Mouse (Mus musculus): Measurements from ENCODE around the gene Aftph. TPM values are rescaled to one million over a fixed set of nuclear protein-coding genes. Genes with fewer than 3 reads are reported as not detected.

Aftph gene
- total and polyA plus RNA-seq, 2 experiments from 2014 or later: 22.8 to 40.6 TPM

DNA sequence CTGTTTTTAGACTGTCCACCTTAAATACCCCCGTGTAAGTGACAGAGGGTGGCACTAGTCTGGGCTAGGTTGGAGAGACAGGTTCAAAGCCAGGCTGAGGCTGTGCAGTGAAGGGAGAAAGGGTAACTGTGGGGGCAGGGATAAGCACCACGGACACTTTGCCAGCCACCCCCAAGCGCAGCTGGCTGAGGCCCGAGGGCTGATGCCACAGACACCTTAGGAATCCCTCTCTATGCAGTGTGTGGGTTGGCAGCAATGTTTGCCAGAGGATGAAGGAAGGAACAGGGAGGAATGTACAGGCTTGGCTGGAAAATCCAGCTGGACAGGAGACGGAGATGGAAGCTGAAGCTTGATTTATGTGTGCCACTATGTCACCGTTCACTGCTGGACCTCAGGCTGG, 68.9 kb downstream of the Aftph start:
- no peak for TF ChIP-seq CTCF (IDR thresholded peaks at IDR 0.05; ENCODE audit: low read depth)
- no peaks in the 10 kb centered on the region for H3K4me1 ChIP-seq (ENCODE audit: insufficient read depth, low read length)
- H3K4me2 ChIP-seq (ENCODE audit: low read depth, low read length): no peak overlapping the region
- H3K27ac ChIP-seq: no peak overlapping the region
- H3K4me3 ChIP-seq (ENCODE audit: low read length): no peak overlapping the region
- H3K9me3 ChIP-seq (ENCODE audit: low read length): no peaks in the 10 kb centered on the region
- 84% methylated on average over 6 of the region's 6 CpGs for WGBS
- ATAC-seq (no peak), DNase-seq (ENCODE audit: low spot score) (no peak)
- H3K36me3 ChIP-seq (ENCODE audit: insufficient read depth, low read length): no peaks in the 10 kb centered on the region
- no peaks in the 10 kb centered on the region for H3K27me3 ChIP-seq (ENCODE audit: insufficient read depth, low read length)
- H3K9ac ChIP-seq (replicated peaks; ENCODE audit: low read length): no peak overlapping the region

DNA sequence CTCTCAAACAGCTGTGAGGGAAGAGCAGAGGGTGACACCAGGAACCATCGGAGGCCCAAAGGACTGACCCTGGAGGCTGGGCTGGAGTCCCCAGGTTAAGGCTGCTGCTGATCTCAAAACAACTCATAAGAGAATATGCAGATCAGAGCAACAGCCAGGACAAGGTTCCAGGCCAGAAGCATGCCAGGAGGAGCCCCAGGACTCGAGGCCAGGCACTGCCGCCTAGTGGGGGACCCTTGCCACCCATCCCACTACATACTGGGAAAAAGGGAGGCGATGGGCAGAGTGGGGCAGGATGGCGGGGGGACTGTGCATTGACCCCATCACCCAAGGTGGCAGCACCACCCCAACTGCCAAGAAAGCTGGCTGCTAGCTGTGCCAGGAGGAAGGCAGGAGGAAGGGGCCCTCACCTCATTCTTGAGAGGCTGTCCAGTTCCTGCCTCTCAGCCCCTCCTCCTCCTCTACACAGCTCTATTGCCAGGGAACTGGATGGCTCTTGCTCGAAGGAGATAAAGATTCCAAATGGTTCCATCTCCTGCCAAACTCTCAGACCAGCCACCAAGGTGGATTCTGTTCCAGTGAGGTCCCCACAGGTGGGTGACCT, 69.5 kb downstream of the Aftph start:
- no peaks in the 10 kb centered on the region for H3K4me1 ChIP-seq (ENCODE audit: insufficient read depth, low read length)
- no peaks in the 10 kb centered on the region for H3K9me3 ChIP-seq (ENCODE audit: low read length)
- H3K36me3 ChIP-seq (ENCODE audit: insufficient read depth, low read length): no peaks in the 10 kb centered on the region
- H3K27me3 ChIP-seq (ENCODE audit: insufficient read depth, low read length): no peaks in the 10 kb centered on the region
- no peak for DNase-seq (ENCODE audit: low spot score)
- peak; percentile 60 for TF ChIP-seq CTCF (IDR thresholded peaks at IDR 0.05; ENCODE audit: low read depth)
- WGBS: 47% methylated on average over 6 of the region's 6 CpGs
- no peak for ATAC-seq
- no peak overlapping the region for H3K4me3 ChIP-seq (ENCODE audit: low read length)
- H3K27ac ChIP-seq: no peak overlapping the region
- no peak overlapping the region for H3K9ac ChIP-seq (replicated peaks; ENCODE audit: low read length)
- no peak overlapping the region for H3K4me2 ChIP-seq (ENCODE audit: low read depth, low read length)

DNA sequence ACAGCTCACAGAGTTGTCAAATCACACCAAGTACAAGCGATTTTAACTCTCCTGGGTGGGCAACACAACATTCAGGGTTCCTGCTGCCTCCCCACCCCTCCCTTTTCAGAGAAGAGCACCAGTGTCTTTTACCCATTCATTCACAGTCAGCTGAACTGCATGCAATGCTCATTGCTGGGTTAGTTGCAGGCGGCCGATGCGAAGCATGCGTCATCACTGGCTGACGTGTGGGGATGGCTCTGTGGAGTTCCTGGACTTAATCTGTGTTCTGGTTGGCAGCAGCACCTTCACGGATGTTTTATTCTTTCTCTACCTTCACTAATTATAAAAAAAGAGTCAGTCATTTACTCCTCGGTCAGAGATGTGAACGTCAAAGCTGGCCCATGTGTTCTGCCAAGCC, 76.5 kb downstream of the Aftph start:
- no peak overlapping the region for H3K4me3 ChIP-seq (ENCODE audit: low read length)
- no peaks in the 10 kb centered on the region for H3K9me3 ChIP-seq (ENCODE audit: low read length)
- H3K4me1 ChIP-seq (ENCODE audit: insufficient read depth, low read length): no peaks in the 10 kb centered on the region
- TF ChIP-seq CTCF (IDR thresholded peaks at IDR 0.05; ENCODE audit: low read depth): no peak
- H3K9ac ChIP-seq (replicated peaks; ENCODE audit: low read length): no peak overlapping the region
- no peaks in the 10 kb centered on the region for H3K27me3 ChIP-seq (ENCODE audit: insufficient read depth, low read length)
- no peak overlapping the region for H3K4me2 ChIP-seq (ENCODE audit: low read depth, low read length)
- no peak for ATAC-seq
- 41% methylated on average over 9 of the region's 9 CpGs for WGBS
- DNase-seq (ENCODE audit: low spot score): no peak
- no peaks in the 10 kb centered on the region for H3K36me3 ChIP-seq (ENCODE audit: insufficient read depth, low read length)
- no peak overlapping the region for H3K27ac ChIP-seq

- no peak overlapping the region for H3K9ac ChIP-seq (replicated peaks; ENCODE audit: low read length)
- WGBS: 18% methylated on average over 5 of the region's 5 CpGs
- H3K4me1 ChIP-seq (ENCODE audit: insufficient read depth, low read length): no peaks in the 10 kb centered on the region
- no peak overlapping the region for H3K4me3 ChIP-seq (ENCODE audit: low read length)
- H3K27ac ChIP-seq: no peak overlapping the region
- no peaks in the 10 kb centered on the region for H3K27me3 ChIP-seq (ENCODE audit: insufficient read depth, low read length)
- H3K9me3 ChIP-seq (ENCODE audit: low read length): no peaks in the 10 kb centered on the region
- TF ChIP-seq CTCF (IDR thresholded peaks at IDR 0.05; ENCODE audit: low read depth): no peak
- ATAC-seq: 0 out of 2 replicates have a peak, but pooled peaks have one; percentile 15
- H3K4me2 ChIP-seq (ENCODE audit: low read depth, low read length): no peak overlapping the region
- DNase-seq (ENCODE audit: low spot score): no peak
- H3K36me3 ChIP-seq (ENCODE audit: insufficient read depth, low read length): no peaks in the 10 kb centered on the region
Measured at GRCm38 (mm10) chr11:20663580-20664198, 77.7 kb downstream of the Aftph start.

DNA sequence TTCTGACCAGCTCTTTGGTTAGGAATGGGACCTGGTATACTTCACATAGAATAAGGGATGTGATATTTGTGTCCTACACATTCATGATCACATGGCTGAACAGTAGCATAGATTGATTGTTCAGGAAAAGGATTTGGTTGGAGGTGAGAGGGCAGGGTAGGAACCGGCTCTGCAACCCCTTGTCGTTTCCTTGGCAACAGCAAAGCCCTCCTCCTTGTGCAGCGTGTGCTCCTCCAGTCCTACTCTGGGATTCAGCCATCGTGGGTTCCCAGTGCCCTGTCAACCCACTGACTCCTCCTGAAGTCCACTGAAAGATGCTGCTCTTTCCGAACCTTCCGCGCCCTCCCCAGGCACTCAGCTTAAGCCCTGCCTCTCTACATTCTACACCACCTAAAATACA, 78.6 kb downstream of the Aftph start:
- Histone ChIP-seq H3K9me3 (ENCODE audit: low read length) (no peaks in the 10 kb centered on the region), H3K27ac (no peak overlapping the region), H3K4me2 (ENCODE audit: low read depth, low read length) (no peak overlapping the region), H3K27me3 (ENCODE audit: insufficient read depth, low read length) (no peaks in the 10 kb centered on the region), H3K4me3 (ENCODE audit: low read length) (no peak overlapping the region), H3K9ac (replicated peaks; ENCODE audit: low read length) (no peak overlapping the region), H3K36me3 (ENCODE audit: insufficient read depth, low read length) (no peaks in the 10 kb centered on the region), H3K4me1 (ENCODE audit: insufficient read depth, low read length) (no peaks in the 10 kb centered on the region; the same call in 1 of the 2 replicates)
- no peak for TF ChIP-seq CTCF (IDR thresholded peaks at IDR 0.05; ENCODE audit: low read depth)
- WGBS: 59% methylated on average over 7 of the region's 7 CpGs
- ATAC-seq (no peak), DNase-seq (ENCODE audit: low spot score) (no peak)

DNA sequence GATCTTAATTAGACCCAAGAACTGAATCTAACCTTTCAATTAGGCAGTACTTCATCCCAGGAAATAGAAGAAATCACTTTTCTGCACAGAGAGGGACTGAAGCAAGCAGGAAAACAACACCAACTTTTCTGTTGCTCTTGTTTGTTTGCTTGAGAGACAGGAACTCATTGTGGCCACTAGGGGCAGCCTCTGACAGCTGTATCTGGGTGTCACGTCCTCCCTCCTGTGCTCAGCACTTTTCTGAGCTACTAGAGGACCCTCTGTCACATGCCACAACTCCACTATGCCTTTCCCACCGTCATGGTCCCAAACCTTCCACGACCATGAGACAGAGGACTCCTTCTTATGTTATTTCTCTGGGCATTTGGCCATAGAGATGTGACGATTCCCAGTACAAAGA, 79.7 kb downstream of the Aftph start:
- Histone ChIP-seq H3K27me3 (ENCODE audit: insufficient read depth, low read length) (no peaks in the 10 kb centered on the region), H3K4me2 (ENCODE audit: low read depth, low read length) (no peak overlapping the region), H3K27ac (no peak overlapping the region), H3K4me3 (ENCODE audit: low read length) (no peak overlapping the region), H3K36me3 (ENCODE audit: insufficient read depth, low read length) (no peaks in the 10 kb centered on the region), H3K9ac (replicated peaks; ENCODE audit: low read length) (no peak overlapping the region), H3K9me3 (ENCODE audit: low read length) (no peaks in the 10 kb centered on the region), H3K4me1 (ENCODE audit: insufficient read depth, low read length) (no peaks in the 10 kb centered on the region; the same call in none of the 2 replicates)
- ATAC-seq (no peak), DNase-seq (ENCODE audit: low spot score) (peak; percentile 70)
- WGBS: 41% methylated on average over 4 of the region's 4 CpGs
- TF ChIP-seq CTCF (IDR thresholded peaks at IDR 0.05; ENCODE audit: low read depth): peak; percentile 88

All from hindbrain, postnatal 0 days (tissue).